Mouse (Mus musculus): Measurements from ENCODE around the gene Kcnmb2. TPM values are rescaled to one million over a fixed set of nuclear protein-coding genes. Genes with fewer than 3 reads are reported as not detected.

The Kcnmb2 gene
- total and polyA plus RNA-seq, 3 experiments, result not detected

DNA sequence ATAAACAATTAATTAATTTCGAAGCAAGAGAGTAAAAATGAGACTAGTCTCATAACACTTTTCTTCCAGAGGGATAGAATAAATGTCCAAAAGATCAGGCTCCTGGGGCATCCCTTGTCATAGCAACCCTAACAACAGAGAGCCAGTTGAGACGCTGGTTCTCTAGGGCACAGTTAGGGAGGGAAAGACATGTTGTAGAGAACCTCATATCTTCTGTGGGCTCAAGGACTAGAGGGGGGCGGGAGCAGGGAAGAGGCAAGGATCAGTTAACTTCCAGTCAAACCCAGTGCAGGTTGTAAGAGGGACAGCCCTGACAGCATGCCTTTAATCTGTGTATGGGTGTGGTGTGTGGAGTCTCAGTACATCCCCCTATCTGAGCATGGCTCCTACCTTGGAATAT is 38.2 kb upstream of the Kcnmb2 start:
- Histone ChIP-seq H3K36me3 (replicated peaks in 1 of 2; ENCODE audit: control insufficient read depth in 1 of 2, insufficient read depth in 1 of 2, low read length in 1 of 2) (no peaks in the 10 kb centered on the region), H3K27me3 (replicated peaks) (no peaks in the 10 kb centered on the region), H3K27ac (ENCODE audit: insufficient read depth, low read depth) (no peak overlapping the region), H3K9ac (ENCODE audit: insufficient read depth, low read depth) (no peak overlapping the region), H3K9me3 (replicated peaks; ENCODE audit: low read length) (no peaks in the 10 kb centered on the region), H3K4me1 (ENCODE audit: control insufficient read depth in 1 of 2, insufficient read depth in 2 of 2) (peaks cover 0 to 4% of the 10 kb centered on the region in 2 experiments; a peak in 1 of 4 replicates), H3K79me2 (replicated peaks; ENCODE audit: control insufficient read depth, extremely low read depth, insufficient read depth, poor library complexity, severe bottlenecking) (no peaks in the 10 kb centered on the region), H3K4me2 (ENCODE audit: insufficient read depth, low read depth, poor library complexity, severe bottlenecking) (no peak overlapping the region), H3K4me3 (replicated peaks in 1 of 3; ENCODE audit: low read depth in 2 of 3, low read length in 2 of 3, poor library complexity in 1 of 3) (no peak overlapping the region)
- TF ChIP-seq ELF1 (IDR thresholded peaks at IDR 0.05; ENCODE audit: low read depth, low read length) (no peak), NRF1 (IDR thresholded peaks at IDR 0.05; ENCODE audit: low read depth, low read length) (no peak), NELFE (IDR thresholded peaks at IDR 0.05; ENCODE audit: low read depth, low read length) (no peak), TCF12 (IDR thresholded peaks at IDR 0.05; ENCODE audit: low read depth, low read length) (no peak), BHLHE40 (IDR thresholded peaks at IDR 0.05; ENCODE audit: low read depth, low read length) (no peak), ZC3H11A (IDR thresholded peaks at IDR 0.05; ENCODE audit: low read depth, low read length) (no peak), TBP (conservative IDR thresholded peaks at IDR 0.05; ENCODE audit: low read depth, low read length) (no peak)
- dilution Hi-C loops (cut with MboI; ENCODE audit: extremely low pct_ligation_motif_present, extremely low pct_unique_long_range_greater_than_20kb, low sequenced_read_pairs) (no loop called here), in situ Hi-C loops (cut with MboI; ENCODE audit: low pct_ligation_motif_present, low pct_unique_long_range_greater_than_20kb, low sequenced_read_pairs) (no loop called here)
- no peak for DNase-seq (ENCODE audit: extremely low read depth)

DNA sequence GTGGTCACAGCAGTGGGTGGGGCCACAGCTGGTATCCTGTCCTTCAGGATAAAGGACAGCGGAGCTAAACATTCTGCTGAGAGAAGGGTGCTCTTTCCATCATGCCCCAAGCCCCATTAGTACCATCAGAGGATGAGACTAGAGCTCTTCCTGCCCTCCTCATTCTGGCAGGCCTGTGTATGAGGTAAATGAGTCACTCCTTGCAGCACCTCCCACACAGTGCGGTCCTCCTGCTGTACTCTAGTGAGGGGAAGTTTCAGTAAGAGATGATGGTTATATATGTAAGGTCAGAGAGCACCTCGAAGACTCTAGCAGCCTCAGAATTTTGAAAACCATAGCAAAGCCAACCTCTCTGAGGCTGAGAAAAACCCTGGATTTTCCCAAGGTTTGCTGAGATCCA is 30.8 kb upstream of the Kcnmb2 start:
- no peak for TF ChIP-seq RAD21 (IDR thresholded peaks at IDR 0.05; ENCODE audit: low read depth, low read length)
- H3K79me2 ChIP-seq (replicated peaks; ENCODE audit: control insufficient read depth, extremely low read depth, insufficient read depth, poor library complexity, severe bottlenecking), result no peaks in the 10 kb centered on the region
- no peak overlapping the region for H3K9ac ChIP-seq (ENCODE audit: insufficient read depth, low read depth)
- no peaks in the 10 kb centered on the region for H3K36me3 ChIP-seq (replicated peaks in 1 of 2; ENCODE audit: control insufficient read depth in 1 of 2, insufficient read depth in 1 of 2, low read length in 1 of 2)
- in situ Hi-C loops (cut with MboI; ENCODE audit: low pct_ligation_motif_present, low pct_unique_long_range_greater_than_20kb, low sequenced_read_pairs), result no loop called here
- no peaks in the 10 kb centered on the region for H3K9me3 ChIP-seq (replicated peaks; ENCODE audit: low read length)
- H3K27ac ChIP-seq (ENCODE audit: insufficient read depth, low read depth), result no peak overlapping the region
- dilution Hi-C loops (cut with MboI; ENCODE audit: extremely low pct_ligation_motif_present, extremely low pct_unique_long_range_greater_than_20kb, low sequenced_read_pairs), result no loop called here
- no peak overlapping the region for H3K4me3 ChIP-seq (replicated peaks in 1 of 3; ENCODE audit: low read depth in 2 of 3, low read length in 2 of 3, poor library complexity in 1 of 3)
- peak; percentile 3 for DNase-seq (ENCODE audit: extremely low read depth)
- H3K4me2 ChIP-seq (ENCODE audit: insufficient read depth, low read depth, poor library complexity, severe bottlenecking), result no peak overlapping the region
- no peaks in the 10 kb centered on the region for H3K27me3 ChIP-seq (replicated peaks)
- peaks cover 0 to 13% of the 10 kb centered on the region in 2 experiments; a peak in 2 of 4 replicates for H3K4me1 ChIP-seq (ENCODE audit: control insufficient read depth in 1 of 2, insufficient read depth in 2 of 2)

DNA sequence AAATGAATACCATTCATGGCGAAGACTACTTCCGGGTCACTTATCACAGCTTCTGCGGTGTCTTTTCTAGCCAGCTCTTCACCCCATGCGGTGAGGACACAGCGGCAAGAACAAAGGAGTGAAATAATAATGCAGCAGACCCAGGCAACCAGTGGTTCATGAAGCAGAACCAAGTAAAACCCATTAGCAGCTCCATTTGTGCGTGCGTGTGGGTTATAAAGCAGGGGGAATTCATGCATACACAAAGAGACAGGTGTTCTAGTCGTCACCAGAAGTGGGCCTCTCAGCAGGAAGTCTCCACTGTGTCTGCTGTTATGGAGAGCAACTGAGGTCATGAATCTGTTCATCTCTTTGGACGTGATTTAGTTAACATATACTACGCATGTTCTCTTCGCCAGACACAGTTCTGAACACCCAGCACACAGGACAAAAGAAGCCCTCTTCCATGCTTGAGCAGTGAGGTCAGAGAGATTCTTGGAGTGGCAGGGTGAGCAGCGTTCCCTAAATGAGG is 19.6 kb upstream of the Kcnmb2 start:
- Histone ChIP-seq H3K27ac (ENCODE audit: insufficient read depth, low read depth) (no peak overlapping the region), H3K4me3 (replicated peaks in 1 of 3; ENCODE audit: low read depth in 2 of 3, low read length in 2 of 3, poor library complexity in 1 of 3) (no peak overlapping the region), H3K4me1 (ENCODE audit: control insufficient read depth in 1 of 2, insufficient read depth in 2 of 2) (peaks cover 10 to 27% of the 10 kb centered on the region in 2 experiments), H3K9me3 (replicated peaks; ENCODE audit: low read length) (no peaks in the 10 kb centered on the region), H3K9ac (ENCODE audit: insufficient read depth, low read depth) (no peak overlapping the region), H3K79me2 (replicated peaks; ENCODE audit: control insufficient read depth, extremely low read depth, insufficient read depth, poor library complexity, severe bottlenecking) (no peaks in the 10 kb centered on the region), H3K27me3 (replicated peaks) (no peaks in the 10 kb centered on the region), H3K4me2 (ENCODE audit: insufficient read depth, low read depth, poor library complexity, severe bottlenecking) (no peak overlapping the region), H3K36me3 (replicated peaks in 1 of 2; ENCODE audit: control insufficient read depth in 1 of 2, insufficient read depth in 1 of 2, low read length in 1 of 2) (no peaks in the 10 kb centered on the region)
- in situ Hi-C loops (cut with MboI; ENCODE audit: low pct_ligation_motif_present, low pct_unique_long_range_greater_than_20kb, low sequenced_read_pairs), result no loop called here
- DNase-seq (ENCODE audit: extremely low read depth), result peak; percentile 60
- no peak for TF ChIP-seq UBTF (IDR thresholded peaks at IDR 0.05; ENCODE audit: low read depth, low read length)
- TF ChIP-seq EP300 (IDR thresholded peaks at IDR 0.05; ENCODE audit: low read length), result 0 out of 2 replicates have a peak, but pooled peaks have one; percentile 20
- peak; percentile 33; the same call in 1 of the 2 replicates for TF ChIP-seq ETS1 (conservative IDR thresholded peaks at IDR 0.05; ENCODE audit: low read depth, low read length)
- TF ChIP-seq IRF4 (IDR thresholded peaks at IDR 0.05; ENCODE audit: low read depth, low read length), result no peak
- dilution Hi-C loops (cut with MboI; ENCODE audit: extremely low pct_ligation_motif_present, extremely low pct_unique_long_range_greater_than_20kb, low sequenced_read_pairs), result no loop called here
